Mouse (Mus musculus) heart, adult 8-10 months (tissue): Measurements from ENCODE around the gene Gm6592. TPM values are rescaled to one million over a fixed set of nuclear protein-coding genes. Genes with fewer than 3 reads are reported as not detected.
A peak's percentile ranks its signal among the peaks of the same experiment; 100 is the strongest.
"Not testable (repeated sequence)": the region's sequence is repeated elsewhere in the genome, so short reads cannot be mapped to it uniquely, and the experiment has no call there.

Source experiments
- DNase-seq: peaks from one replicate; pipeline ENCODE4 v3.0.0; 2022; ENCODE audit warnings: low spot score
- total RNA-seq, 4 experiments: library from RNA; stranded (reverse); gene quantifications; 2 replicates each; pipeline ENCODE4 v1.2.4; 2022

Gm6592 gene
- total RNA-seq = not detected

DNA sequence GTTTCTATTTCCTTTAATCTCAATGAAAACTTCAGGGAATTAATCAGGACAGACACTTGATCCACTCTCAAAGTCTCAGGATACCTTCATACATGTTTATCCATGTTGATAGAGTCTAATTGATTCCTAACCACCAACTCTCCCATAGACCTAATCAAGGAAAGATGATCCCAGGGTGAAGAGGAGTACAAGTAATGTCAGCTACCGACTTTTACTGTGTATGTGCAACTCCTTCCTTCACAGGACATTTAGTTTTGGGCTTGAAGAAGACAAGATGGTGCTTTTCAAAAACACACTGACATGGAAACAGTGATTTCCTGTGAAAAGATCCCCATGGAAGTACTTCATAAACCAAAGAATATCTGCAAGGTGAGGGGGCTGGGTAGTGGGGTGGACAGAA lies at the start of gene Gm6592:
Gene Gm6592, plus strand, starts transcription at position 301 of the 400 bp plus-strand sequence.
- no peak for DNase-seq

DNA sequence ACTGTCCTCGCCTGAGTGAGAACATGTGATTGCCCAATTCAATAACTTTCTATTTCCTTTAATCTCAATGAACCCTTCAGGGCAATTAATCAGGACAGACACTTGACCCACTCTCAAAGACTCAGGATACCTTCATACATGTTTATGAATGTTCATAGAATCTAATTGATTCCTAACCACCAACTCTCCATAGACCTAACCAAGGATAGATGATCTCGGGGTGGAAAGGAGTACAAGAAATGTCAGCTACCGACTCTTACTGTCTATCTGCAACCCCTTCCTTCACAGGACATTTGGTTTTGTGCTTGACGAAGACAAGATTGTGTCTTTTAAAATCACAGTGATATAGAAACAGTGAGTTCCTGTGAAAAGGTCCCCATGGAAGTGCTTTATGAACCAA lies 40.4 kb upstream of the Gm6592 start, which contains the start of gene Ssxb5:
Gene Ssxb5, plus strand, starts transcription at position 301 of the 400 bp plus-strand sequence.
- DNase-seq = not testable (repeated sequence)

DNA sequence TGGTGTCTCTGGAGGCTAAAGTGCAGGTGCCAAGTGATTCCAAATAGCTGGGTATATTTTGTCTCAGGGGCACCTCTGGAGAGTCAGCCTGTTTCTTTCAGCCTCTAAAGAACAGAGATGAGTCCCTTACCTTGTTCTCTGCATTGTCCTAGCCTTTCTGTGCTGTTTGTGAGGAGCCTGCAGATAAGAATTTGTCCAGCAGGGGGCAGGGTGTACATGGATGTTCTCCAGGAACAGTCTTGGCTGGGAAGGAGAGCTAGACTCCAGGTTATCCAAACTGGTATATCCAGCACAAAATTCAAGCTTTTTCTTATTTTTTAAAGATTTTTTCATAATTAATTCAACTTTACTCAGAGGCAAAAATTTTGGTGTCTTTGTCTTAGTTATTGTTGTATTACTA lies 11.8 kb upstream of the Gm6592 start:
- peak; percentile 26 for DNase-seq

DNA sequence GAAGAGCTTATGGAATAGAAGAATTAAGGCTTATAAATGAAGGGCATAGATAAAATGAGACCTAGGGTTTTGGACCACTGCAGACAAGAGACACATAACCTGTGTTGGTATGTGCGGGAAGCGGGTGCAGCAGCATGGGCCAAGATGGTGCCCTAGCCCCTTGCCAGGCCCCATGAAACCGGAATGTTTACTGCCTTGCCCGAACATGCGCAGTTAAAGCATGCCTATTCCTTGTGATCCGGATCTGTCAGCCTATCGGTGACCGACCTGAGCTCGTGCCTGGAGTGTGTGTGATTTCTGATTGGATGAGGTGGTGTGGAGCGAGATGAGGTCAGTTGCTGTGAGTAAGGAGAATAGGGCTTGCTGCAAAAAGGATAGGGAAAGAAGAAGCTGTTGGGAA lies 8.7 kb downstream of the Gm6592 start:
- no peak for DNase-seq

DNA sequence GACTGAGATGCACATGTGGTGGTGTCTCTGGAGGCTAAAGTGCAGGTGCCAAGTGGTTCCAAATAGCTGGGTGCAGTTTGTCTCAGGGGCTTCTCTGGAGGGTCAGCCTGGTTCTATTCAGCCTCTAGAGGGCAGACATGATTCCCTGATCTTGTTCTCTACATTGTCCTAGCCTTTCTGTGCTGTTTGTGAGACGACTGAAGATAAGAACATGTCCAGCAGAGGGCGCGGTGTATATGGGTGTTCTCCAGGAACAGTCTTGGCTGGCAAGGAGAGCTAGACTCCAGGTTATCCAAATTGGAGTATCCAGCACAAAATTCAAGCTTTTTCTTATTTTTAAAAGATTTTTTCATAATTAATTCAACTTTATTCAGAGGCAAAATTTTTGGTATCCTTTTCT lies 20.5 kb downstream of the Gm6592 start:
- DNase-seq = peak; percentile 13

DNA sequence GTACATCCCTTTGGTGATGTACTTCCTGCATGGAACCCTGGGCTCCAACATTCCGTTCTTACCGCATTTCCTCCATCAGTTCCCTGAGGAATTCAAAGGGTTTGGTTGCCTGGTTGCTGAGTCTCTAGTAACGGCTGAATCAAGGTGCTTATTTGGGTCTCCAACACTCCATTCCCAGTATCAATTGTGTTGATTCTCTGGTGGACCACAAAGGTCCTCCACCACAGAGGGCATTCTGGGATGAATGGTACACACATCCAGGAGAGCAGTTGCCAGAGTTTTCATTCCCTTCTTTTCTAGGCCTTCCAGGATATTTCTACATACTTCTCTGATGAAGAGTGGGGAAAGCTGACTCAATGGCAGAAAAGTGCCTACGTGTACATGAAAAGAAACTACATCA lies 30.2 kb downstream of the Gm6592 start, which contains the start of gene Gm5751:
Gene Gm5751, plus strand, starts transcription at position 301 of the 400 bp plus-strand sequence.
- not testable (repeated sequence) for DNase-seq

DNA sequence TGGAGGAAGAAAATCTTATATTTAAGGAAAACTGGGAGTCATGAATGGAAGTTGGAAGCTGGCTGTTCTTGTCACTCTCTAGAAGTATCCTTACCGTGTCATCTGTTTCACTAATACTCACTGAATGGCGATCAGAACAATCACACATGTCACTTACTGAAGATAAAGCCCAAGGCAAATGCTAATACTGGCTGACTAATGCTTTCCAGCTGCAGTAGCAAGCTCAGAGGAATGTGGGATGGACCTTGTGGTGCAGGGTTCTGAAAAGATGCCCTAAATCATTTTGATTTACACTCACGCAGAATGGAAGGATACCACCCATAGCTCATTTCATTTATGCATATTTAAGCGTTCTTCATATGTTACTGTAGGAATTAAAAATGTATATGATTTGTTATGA lies 40.5 kb downstream of the Gm6592 start:
- no peak for DNase-seq

DNA sequence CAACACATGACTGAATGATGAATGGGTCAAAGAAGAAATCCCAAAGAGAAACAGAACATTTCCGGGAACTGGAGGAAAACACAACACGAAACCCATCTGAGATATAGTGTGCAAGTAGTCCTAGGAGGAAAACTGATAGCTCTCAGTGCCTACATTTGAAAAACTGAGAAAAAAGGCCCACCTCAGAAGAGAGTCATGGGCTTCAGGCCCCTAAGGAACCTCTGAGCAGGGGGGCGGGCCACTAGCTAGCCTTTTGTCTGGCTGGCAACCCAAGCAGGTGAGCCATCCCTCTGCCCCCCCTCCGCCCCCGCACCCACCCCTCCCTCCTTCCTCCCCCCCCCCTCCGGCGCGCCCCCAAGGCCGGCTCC lies 48.2 kb downstream of the Gm6592 start:
- DNase-seq = no peak

DNA sequence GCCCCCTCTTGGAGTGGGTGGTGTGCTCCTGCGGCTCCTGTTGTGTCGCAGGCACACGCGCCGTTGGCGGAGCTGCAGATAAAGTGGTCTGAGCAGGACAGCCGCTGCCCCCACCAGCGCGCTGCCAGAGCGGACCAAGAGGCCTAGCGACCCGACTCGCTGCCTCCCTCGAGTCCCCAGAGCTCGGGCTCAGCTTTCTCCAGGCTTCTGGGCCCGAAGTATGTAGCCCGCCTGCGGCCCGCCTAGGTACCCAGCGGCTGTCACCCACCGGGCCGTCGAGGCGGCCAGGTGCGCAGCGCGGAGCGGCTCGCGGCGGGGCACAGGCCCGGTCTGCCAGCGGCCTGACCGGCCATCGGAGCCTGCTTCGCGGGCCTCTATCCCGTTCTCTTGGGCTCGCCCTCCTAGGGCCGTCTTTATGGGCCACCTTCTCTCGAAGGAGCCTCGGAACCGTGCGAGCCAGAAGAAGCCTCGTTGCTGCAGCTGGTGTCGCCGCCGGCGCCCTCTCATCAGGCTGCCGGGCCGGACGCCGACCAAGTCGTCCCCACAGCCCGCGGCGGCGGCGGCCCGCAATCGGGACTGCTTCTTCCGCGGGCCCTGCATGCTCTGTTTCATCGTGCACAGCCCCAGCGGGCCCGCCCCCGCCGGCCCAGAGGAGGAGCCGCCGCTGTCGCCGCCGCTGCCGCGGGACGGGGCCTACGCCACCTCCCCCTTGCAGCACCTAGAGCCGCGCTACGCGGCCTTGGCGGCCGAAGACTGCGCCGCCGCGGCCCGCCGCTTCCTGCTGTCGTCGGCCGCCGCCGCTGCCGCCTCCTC lies 48.8 kb downstream of the Gm6592 start, which contains the start of gene B630019K06Rik:
Gene B630019K06Rik, plus strand, starts transcription at position 40 of the 813 bp plus-strand sequence.
- DNase-seq = peak; percentile 36

DNA sequence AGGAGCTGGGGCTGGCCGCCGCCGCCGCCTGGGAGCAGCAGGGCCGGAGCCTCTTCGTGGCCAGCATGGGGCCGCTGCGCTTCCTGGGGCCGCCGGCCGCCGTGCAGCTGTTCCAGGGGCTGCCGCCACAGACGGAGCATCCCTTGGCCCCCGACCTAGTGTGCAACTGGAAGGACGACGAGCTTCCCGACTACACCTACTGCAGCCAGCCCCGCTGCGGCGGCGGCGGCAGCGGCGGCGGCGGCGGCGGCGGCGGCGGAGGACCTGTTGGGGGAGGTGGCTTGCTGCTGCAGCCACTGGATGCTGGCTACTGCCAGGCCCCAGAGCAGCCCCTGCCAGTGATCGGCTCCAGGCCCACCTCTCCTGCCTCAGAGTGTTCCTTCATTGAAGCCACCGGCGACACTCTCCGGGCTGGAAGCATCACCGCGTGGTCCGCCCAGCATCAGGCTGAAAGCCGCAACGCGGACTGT lies 49.4 kb downstream of the Gm6592 start:
- no peak for DNase-seq

Other genes starting within 250 kb of the Gm6592 start
- gene Ssxb8, start 153.2 kb upstream of the Gm6592 start, total RNA-seq = not detected
- not detected for gene Ssx9, start 95.6 kb upstream of the Gm6592 start, total RNA-seq
- gene Ssxb5, start 40.3 kb upstream of the Gm6592 start, total RNA-seq = not detected
- not detected for gene Gm5751, start 30.3 kb downstream of the Gm6592 start, total RNA-seq
- 1 to 10 TPM in 3 of 4 experiments, under 1 TPM in 1; 0.80 to 1.2 (median 1.0) TPM for gene B630019K06Rik, start 48.4 kb downstream of the Gm6592 start, total RNA-seq
- not detected for gene Fthl17b, start 119.0 kb downstream of the Gm6592 start, total RNA-seq
- gene Fthl17c, start 132.6 kb downstream of the Gm6592 start, total RNA-seq = not detected
- gene Fthl17d, start 142.8 kb downstream of the Gm6592 start, total RNA-seq = not detected
- not detected for gene Fthl17e, start 189.5 kb downstream of the Gm6592 start, total RNA-seq
- not detected for gene Fthl17f, start 219.0 kb downstream of the Gm6592 start, total RNA-seq